Mouse (Mus musculus) small intestine, adult 10 weeks (tissue): ENCODE results near the gene Gm3424. TPM values are rescaled to one million over a fixed set of nuclear protein-coding genes. Genes with fewer than 3 reads are reported as not detected.

Experiments
- polyA plus RNA-seq: library from polyadenylated mRNA; stranded (reverse); fragments of 350-450 nt; fragmentation: Illumina TruSeq; extraction: RNeasy Lipid Tissue Mini Kit (QIAGEN cat#74804); gene quantifications from one replicate; pipeline ENCODE4 v1.2.3, GENCODE M21; 2014; ENCODE audit warnings: low replicate concordance

The Gm3424 gene
- not detected for polyA plus RNA-seq

DNA sequence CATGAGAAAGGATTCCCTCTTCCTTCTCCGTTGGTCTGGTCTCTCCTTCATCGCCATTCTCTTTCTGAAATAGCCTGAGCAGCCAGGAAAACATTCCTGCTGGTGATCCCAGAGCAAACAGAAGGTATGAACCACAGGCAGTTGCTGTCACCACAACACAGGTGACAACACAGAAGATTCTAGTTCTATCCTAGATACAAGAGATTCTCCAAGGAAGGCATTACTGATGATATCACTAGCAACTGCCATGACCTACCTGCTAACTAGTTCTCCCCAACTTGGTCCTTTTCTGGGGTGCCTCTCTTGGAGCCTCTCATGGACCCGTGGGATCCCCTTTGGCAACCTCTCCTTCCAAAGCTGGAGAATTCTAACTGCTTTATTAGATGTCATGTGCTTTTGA, at the start of gene Gm3424:
Gene Gm3424 (minus strand): TSS at position 101 of the 400 bp plus-strand sequence.

DNA sequence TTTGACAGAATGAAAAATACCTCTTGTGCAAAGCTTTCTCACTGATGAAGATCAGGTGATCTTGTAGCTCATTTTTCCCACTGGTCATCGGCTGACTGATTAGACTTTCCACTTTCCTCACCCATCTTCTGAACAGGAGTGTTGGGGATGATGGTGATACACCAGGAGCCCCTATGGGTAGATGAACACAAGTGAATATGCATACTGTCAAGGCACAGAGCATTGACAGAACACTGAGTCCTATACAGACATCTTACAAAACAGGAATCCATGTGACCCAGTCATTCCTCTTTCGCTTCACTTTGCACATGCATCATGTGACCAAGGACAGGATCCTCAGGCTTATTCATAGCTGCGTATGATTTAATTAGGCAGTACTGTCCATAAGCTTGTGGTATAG, 22.2 kb downstream of the Gm3424 start, which contains the start of gene Gm3383:
Gene Gm3383 (minus strand): TSS at position 101 of the 400 bp plus-strand sequence.

Other genes starting within 250 kb of the Gm3424 start
- gene Gm8265, start 197.3 kb downstream of the Gm3424 start, polyA plus RNA-seq = not detected
- gene Gm9603, start 142.9 kb downstream of the Gm3424 start, polyA plus RNA-seq = not detected
- 0.52 TPM for gene Gm3373, start 88.8 kb downstream of the Gm3424 start, polyA plus RNA-seq
- 0.48 TPM for gene Gm3383, start 22.3 kb downstream of the Gm3424 start, polyA plus RNA-seq
- gene Gm8237, start 50.1 kb upstream of the Gm3424 start, polyA plus RNA-seq = not detected
- 0.67 TPM for gene Gm3248, start 131.4 kb upstream of the Gm3424 start, polyA plus RNA-seq
- gene Gm3453, start 148.8 kb upstream of the Gm3424 start, polyA plus RNA-seq = not detected
- gene Gm6337, start 227.9 kb upstream of the Gm3424 start, polyA plus RNA-seq = not detected